Mouse (Mus musculus) midbrain, embryonic 13.5 days (tissue): Measurements from ENCODE around the gene Ppard. TPM values are rescaled to one million over a fixed set of nuclear protein-coding genes. Genes with fewer than 3 reads are reported as not detected.

Experiments
- ATAC-seq: fragments of 200-750 bp; cut with Nextera tagmentation; 2 replicates; pipeline ENCODE4 v1.8.0; 2017; ENCODE audit warnings: mild to moderate bottlenecking, moderate TSS enrichment, moderate library complexity
- H3K27ac ChIP-seq: fragments of 300-500 bp; sonication (generic); 2 replicates; pipeline ENCODE4 v1.5.1; 2015; ENCODE audit warnings: inconsistent platforms, mild to moderate bottlenecking, moderate library complexity
- H3K27me3 ChIP-seq: fragments of 300-500 bp; sonication (generic); 2 replicates; pipeline ENCODE4 v1.6.1; 2015; ENCODE audit warnings: mild to moderate bottlenecking, inconsistent platforms
- H3K36me3 ChIP-seq: fragments of 300-500 bp; sonication (generic); 2 replicates; pipeline ENCODE4 v1.6.1; 2015; ENCODE audit warnings: mild to moderate bottlenecking, inconsistent platforms
- H3K4me1 ChIP-seq: fragments of 300-500 bp; sonication (generic); replicated peaks from 2 replicates; pipeline ENCODE4 v1.6.1; 2015; ENCODE audit warnings: inconsistent platforms
- H3K4me2 ChIP-seq: fragments of 300-500 bp; sonication (generic); replicated peaks from 2 replicates; pipeline ENCODE4 v1.6.1; 2015; ENCODE audit warnings: moderate library complexity, mild to moderate bottlenecking, inconsistent platforms
- H3K4me3 ChIP-seq: fragments of 300-500 bp; sonication (generic); replicated peaks from 2 replicates; pipeline ENCODE4 v1.5.1; 2015; ENCODE audit warnings: mild to moderate bottlenecking, inconsistent platforms
- H3K9ac ChIP-seq: fragments of 300-500 bp; sonication (generic); replicated peaks from 2 replicates; pipeline ENCODE4 v1.6.1; 2015; ENCODE audit warnings: mild to moderate bottlenecking, inconsistent platforms
- H3K9me3 ChIP-seq: fragments of 300-500 bp; sonication (generic); 2 replicates; pipeline ENCODE4 v1.6.1; 2016; ENCODE audit warnings: mild to moderate bottlenecking, inconsistent platforms
- WGBS: fragments of 180-500 bp; shearing (Covaris S2); methylation state at CpG from one replicate; pipeline ENCODE4 v1.1.7; 2015; 5-methylcytosine and 5-hydroxymethylcytosine counted together
- polyA plus RNA-seq: library from polyadenylated mRNA; unstranded; fragments of >200 nt; fragmentation: Nextera tagmentation; extraction: Ambion mirVana; gene quantifications from 2 replicates; pipeline ENCODE4 v1.2.1, GENCODE M21; 2015

The Ppard gene
- polyA plus RNA-seq, 1 experiment from 2014 or later: 1.4 TPM

GRCm38 (mm10) chr17:28350466-28351352 lies 118.2 kb downstream of the Ppard start, which contains the start of gene Tead3:
TSS of gene Tead3 (minus strand) at chr17:28350817.
- H3K4me1 ChIP-seq: peaks cover 41% of the 10 kb centered on the region
- under 1% methylated on average over 61 of the region's 73 CpGs for WGBS
- peak; percentile 77 for ATAC-seq
- peak within 1 kb of the TSS; percentile 76 for H3K9ac ChIP-seq
- no peaks in the 10 kb centered on the region for H3K36me3 ChIP-seq
- H3K4me2 ChIP-seq: peak within 1 kb of the TSS; percentile 87
- H3K9me3 ChIP-seq: no peaks in the 10 kb centered on the region
- peaks cover 35% of the 10 kb centered on the region for H3K27me3 ChIP-seq
- no peak within 1 kb of the TSS for H3K27ac ChIP-seq
- peak within 1 kb of the TSS; percentile 61 for H3K4me3 ChIP-seq

Other genes starting within 250 kb of the Ppard start
- 1.6 and 2.0 TPM in 2 replicates for gene Tcp11, start 152.1 kb upstream of the Ppard start, polyA plus RNA-seq
- 5.6 and 6.1 TPM in 2 replicates for gene Scube3, start 90.6 kb upstream of the Ppard start, polyA plus RNA-seq
- gene Zfp523, start 55.6 kb upstream of the Ppard start, polyA plus RNA-seq: 44.2 and 45.6 TPM in 2 replicates
- 4.5 and 5.6 TPM in 2 replicates for gene Def6, start 24.9 kb upstream of the Ppard start, polyA plus RNA-seq
- 20.2 and 26.9 TPM in 2 replicates for gene Fance, start 80.8 kb downstream of the Ppard start, polyA plus RNA-seq
- gene Rpl10a, start 95.8 kb downstream of the Ppard start, polyA plus RNA-seq: 382 and 387 TPM in 2 replicates
- gene Tead3, start 118.1 kb downstream of the Ppard start, polyA plus RNA-seq: 1.9 and 2.9 TPM in 2 replicates
- 1.7 and 2.6 TPM in 2 replicates for gene Tulp1, start 132.5 kb downstream of the Ppard start, polyA plus RNA-seq